Mouse (Mus musculus) adrenal gland, adult (tissue): Measurements from ENCODE around the gene Taf12.
A peak's percentile ranks its signal among the peaks of the same experiment; 100 is the strongest.

Experiments
- DNase-seq, 2 experiments: peaks; one replicate each; pipeline ENCODE4 v3.0.0; 2022 to 2023; ENCODE audit warnings: low spot score in 1 of 2; ENCODE audit not compliant: inconsistent age in 2 of 2

Taf12 gene

DNA sequence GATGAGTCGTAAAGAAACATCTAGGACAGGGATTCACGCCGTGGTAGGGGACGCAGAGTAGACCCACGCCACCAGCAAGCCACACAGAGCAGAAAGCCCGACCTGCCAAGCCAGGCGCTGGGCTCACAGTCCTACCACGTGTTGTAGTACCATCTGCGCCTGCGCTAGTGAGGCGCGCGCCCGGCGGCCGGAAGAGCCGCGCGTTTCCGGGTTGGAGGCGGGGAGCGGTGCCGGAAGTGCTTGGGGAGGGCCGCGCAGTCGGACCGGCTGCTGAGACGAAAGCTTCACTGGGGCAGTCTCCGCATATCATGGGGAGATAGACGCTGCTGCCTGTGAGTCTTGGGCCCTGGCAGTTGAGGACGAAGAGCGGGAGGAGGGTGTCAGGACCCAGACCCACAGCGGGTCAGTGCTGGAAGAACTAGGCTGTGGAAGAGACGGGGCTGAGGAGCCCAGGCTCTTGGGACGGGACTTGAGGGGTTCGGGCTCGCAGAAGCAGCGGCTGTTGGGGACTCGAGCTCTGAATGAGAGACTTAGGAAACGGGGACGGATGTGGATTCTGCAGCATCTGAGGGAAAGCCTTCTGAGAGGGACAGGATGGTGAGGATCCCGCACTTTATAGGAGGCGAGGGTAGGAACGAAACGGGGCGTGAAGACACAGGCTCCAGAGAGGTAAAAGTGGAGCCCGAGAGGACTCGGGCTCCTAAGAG, at the start of gene Taf12:
TSS of gene Taf12 (plus strand) at position 220 of the 707 bp plus-strand sequence.
- DNase-seq: peak; percentile 95 to 98

DNA sequence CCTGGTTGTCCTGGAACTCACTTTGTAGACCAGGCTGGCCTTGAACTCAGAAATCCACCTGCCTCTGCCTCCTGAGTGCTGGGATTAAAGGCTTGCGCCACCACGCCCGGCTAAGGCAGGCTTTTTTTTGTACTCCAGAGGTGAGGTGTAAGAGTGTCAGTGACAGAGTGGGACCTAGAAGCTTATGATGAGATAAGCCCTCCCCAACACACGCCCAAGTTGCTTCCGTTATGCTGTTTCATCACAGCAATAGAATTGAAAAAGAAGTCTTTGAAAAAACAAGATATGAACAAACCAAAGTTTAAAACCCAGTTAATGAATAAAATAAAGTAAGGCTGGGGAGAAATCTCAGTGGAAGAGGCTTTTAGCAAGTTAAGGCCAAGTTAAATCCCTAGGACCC, 43.8 kb upstream of the Taf12 start:
- no peak for DNase-seq

DNA sequence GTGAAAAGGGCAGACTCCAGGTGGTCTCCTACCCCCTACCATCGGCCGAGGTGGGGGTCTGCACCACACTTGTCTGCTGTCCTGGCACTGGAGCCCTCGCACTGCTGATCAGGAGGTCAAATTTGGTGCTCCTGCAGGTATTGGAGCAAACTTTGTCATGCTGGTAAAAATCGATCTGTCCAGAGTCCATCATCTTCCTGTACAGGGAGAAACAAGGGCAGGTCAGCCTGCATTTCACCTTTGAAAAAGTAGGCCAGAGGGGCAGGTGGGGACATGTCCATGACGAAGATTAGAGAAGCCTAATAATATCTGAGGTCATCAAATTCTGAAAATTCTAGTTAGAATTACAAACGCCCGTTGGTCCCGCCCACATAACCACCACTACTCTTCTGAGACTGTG, 39.5 kb upstream of the Taf12 start:
- DNase-seq: no peak

DNA sequence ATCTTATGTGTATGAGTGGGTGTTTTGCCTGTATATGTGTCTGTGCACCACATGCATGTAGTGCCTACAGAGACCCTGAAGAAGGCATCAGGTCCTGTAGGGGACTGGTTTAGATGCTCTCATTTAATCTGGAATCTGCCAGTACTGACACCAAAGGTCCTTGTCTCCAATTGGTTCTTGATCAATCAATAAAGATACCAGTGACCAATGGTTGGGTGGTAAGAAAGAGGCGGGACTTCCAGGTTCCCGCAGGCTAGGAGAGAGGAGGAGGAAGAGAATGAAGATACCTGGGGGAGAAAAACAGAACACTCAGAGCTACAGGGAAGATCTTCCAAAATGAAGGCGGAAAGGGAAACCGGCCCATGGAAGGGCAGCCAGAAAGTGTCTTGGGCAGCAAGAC, 35.8 kb upstream of the Taf12 start:
- no peak for DNase-seq

DNA sequence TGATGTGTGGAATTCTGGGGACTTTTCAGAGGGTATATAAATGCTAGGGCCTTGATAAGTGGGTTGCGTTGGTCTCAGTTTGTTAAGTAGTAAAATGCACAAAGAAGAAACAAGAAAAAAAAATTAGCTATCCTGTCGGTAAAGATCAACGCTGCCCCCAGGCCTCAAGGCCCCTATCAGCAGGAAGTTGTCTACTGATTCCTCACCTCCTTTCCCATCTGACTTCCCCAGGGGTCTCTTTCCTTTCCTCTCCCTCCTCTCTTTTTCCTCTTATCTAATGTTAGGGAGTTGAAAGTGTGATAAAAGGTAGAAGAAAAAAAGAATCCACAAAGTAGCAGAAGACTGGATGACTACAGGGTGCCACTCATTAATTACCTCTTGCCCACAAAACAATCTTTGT, 33.8 kb upstream of the Taf12 start:
- no peak for DNase-seq

DNA sequence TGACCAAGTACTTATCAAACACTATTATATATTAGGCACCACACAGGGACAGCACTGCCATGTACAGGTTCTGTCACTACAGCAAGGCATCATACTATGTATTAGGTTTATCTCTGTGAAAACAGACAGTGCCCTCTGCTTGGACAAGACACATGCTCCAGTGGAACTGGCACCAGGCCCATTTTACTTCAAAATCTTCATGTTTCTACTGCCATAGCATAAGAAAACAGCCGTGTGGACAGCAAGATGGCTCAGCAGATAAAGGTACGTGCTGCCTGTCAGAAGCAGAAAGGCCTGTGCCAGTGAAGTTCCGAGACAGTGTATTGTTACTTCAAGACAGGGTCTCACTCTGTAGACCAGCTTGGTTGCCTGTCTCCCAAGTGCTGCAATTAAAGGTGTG, 33.0 kb upstream of the Taf12 start:
- DNase-seq: no peak

DNA sequence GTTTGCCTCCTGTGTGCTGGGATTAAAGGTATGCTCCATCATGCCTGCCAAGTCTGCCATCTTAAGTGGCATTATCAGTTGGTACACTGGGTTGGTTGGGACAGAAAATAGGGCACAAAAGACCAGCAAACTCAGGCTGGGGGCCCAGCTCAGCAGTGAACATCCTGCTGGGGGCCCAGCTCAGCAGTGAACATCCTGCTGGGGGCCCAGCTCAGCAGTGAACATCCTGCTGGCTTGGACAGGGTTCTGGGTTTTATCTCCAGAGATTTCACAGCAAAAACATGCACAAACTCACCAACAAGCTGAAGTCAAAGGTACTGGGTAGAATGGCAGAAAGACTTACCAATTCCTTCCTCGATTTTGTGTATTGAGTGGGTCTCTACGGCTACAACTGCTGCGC, 28.5 kb upstream of the Taf12 start:
- no peak for DNase-seq

DNA sequence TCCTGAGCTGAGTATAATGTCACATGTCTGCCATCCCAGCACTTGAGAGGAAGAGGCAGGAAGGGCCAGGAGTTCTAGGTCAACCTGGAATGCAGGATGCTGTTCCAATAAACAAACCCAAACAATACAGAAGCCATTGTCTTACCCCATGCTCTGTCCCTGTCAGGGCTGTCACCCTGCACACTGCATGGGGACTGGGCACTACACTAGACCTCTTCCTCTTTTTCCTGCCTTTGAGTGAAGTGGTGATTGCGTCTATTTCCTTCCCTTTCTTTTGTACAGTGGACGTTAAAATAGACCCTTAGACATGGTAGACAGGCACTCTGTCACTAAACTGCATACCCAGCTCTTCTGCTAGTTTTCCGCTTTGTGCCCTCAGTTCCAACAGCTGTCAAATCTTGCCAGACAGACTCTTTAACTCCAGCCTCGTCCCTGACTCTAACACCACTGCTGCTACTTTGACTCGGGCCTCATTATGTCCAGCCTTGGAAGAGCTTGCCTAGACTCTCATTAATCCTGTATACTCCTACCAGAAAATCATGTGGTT, 26.7 kb upstream of the Taf12 start:
- DNase-seq: peak in 1 of 2 experiments; percentile 33

DNA sequence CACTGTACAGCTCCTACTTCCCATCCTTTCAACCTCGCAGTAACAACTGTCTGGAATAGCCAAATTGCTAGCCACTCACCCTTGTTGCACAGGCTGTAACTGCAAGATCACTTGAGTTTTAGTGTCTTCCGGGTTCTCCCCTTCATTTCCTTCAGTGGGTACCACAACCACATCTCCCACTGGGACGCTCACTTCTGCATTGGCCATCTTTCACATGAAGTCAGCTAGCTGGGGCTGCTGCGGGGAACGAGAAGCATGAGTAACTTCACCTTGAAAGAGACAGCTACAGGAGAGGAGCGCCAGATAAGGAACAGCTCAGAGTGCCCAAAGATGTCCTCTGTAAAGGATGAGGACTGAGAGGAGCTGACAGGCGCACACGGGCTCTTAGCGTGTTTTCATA, 22.6 kb upstream of the Taf12 start:
- peak; percentile 56 to 79 for DNase-seq

DNA sequence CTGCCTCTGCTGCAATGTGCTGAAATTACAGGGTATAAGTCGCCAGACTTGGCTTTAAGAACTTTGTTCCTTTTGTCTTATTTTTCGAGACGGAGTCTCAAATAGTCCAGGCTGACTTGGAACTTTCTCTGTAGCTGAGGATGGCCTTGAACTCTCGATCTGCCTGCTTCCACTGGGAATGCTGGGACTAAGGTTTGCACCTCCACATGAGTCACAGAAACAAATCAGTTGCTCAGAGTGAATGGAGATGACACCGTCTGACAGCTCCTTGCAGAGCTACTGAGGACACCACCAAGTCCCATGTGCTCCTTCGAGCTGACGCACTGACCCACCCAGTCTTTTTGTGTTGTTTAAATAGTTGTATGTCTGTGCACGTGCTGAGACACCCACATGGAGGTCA, 21.0 kb upstream of the Taf12 start:
- DNase-seq: peak; percentile 56 to 77

DNA sequence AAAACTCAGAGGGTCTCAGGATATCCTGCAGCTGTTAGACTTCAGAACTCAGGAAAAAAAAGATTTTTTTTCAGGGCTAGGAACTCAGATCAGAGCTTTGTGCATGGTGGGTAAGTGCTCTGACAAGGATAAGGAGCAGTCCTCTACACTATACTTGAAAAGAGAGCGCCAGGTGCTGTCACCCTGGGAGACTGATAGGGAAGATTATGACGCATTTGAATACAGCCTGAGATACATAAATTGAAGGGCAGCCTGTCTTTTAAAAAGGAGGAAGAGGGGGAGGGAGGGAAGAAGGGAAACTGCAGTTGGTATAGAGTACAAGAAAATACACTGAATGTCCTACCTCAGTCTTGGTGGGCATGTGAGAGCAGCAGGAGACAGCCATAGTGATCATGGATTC, 20.6 kb upstream of the Taf12 start:
- peak in 1 of 2 experiments; percentile 48 for DNase-seq

DNA sequence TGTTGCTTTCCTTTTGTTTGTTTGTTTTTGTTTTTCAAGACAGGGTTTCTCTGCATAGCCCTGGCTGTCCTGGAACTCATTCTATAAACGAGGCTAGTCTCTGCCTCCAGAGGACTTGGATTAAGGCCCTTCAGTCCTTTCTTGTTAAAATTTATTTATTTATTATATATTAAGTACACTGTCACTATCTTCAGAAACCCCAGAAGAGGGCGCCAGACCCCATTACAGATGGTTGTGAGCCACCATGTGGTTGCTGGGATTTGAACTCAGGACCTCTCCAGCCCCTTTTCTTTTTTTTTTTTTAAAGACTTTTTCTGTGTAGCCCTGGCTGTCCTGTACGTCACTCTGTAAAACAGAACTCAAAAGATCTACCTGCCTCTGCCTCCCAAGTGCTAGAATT, 19.2 kb upstream of the Taf12 start:
- DNase-seq: no peak

DNA sequence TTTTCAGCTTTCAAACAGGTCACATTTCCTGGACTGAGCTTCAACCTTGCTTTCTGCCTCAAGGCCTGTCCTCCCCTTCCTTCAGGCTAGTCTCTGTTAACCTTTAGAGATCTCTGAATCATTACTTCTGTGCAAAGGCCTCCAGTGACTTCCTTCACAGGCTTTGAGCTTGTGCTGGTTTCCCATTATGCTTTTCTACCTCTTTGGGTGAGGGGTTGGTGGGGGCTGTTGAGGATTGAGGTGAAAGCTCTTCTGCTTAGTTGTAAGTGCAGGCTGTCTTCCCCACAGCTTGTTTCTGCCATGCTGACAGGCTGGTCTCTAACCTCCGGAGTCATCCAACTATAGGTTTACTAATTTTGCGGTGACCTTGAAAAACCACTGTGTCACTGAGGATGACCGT, 17.8 kb upstream of the Taf12 start:
- DNase-seq: peak; percentile 35 to 82

DNA sequence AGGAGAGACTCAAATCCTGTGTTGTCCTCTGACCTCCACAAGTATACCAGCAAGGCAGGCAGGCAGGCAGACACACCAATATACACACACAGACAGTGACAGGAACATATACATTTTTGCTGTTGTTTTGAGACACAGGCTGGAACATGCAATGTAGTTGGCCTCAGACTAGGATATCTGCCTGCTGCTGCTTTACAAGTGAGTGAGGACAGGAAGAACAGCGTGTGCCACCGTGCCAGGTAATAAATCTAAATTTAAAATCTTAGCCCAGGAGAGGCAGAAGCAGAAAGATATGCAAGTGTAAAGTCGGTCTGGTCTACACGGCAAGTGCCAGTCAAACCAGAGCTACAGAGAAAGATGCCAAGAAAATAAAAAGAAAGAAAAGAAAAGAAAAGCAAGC, 14.9 kb upstream of the Taf12 start:
- peak; percentile 64 to 68 for DNase-seq

DNA sequence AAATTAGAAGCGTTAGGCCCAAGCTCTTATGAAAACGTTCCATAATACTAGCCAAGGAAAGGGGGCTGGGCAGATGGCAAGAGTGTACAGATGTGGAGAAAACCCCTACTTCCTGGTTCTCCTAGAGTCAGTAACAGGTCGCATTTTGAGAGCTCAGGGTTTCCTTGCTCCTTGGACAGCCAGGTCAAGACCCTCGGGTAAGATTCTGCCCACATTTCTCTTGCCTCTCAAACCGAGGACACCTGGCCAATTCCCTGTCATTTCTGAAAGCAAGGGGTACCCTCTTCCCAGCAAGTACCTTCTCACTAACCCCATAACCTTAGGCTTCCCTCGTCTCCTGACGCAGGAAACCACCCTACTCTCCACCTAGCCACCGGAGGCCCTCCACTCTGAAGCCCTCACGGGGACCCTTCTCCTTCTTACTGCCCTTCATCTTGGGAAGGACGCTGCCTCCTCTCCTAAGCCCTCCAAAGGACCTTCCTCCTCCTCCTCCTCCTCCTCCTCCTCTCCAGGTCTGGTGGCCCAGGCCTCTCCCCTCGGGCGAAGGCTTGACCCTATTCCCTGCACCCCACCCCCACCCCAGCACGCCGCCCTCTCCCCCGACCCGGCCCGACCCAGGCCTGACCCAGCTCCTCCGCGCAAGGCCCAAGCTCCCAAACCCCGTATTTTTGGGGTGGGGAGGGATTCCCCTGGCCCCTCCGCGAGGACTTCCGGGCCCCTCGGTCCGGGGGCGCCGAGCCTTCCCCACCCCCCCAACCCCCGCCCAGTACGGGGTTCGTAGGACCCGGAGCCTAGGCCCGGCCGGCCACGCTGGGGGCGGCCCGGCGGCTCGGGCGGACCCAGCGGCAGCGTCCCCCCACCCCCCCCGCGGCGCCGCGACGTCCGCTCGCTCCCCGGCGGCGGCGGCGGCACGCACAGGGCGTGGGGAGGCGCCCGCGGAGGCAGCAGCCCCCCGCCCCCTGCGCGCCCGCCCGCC, 13.5 kb upstream of the Taf12 start:
- DNase-seq: peak; percentile 68 to 85

DNA sequence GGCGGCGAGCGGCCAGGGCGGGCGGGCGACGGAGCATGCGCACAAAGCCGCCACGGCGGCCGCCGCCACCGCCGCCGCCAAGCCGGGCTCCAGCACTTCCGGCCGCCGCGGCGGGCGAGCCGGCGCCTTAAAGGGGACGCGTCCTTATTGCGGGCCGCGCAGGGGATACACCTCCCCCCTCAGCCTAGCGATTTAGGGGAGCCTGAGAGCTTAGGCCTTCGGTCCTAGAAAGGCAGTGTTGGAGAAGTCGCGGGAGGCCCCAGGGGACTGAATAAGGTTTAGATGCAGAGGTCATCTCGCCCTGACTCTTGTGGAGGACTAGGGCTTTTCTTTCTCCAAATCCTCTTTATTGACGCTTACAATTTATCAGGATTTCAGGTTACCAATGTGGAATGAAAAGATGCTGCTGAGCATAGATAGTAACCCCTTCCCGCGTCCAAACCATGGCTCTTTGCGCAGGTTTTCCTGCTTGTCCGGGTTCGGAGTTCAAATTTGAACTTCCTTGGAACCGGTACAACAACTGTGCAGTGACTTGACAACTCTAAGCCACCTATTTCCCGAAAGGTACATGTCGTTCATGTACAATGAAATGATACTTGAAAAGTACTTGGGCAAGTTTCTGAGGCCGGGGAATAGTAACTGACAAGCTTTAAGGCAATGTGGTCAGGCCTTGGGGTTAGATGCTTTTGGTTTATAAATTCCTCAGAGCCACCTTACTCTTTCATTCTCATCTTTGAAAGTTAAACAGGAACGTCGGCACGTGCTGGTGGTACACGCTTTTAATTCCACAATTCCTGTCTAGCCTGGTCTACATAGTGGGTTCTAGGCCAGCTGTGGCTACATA, 12.4 kb upstream of the Taf12 start, which contains the start of gene Gmeb1:
TSS of gene Gmeb1 (minus strand) at position 89 of the 844 bp plus-strand sequence.
- DNase-seq: peak; percentile 84 to 91

DNA sequence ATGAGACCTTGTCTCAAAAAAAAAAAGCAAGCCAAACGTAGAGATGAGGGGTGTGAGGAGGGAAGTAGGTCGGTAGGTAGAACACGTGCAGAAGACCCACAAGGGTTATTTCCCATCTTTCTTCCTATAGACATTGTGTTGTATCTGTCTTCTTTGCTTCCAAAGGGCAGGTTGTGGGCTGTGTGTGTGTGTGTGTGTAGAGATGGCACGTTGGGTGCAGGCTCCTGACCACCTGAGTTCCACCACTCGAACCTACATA, 11.9 kb upstream of the Taf12 start:
- DNase-seq: no peak

DNA sequence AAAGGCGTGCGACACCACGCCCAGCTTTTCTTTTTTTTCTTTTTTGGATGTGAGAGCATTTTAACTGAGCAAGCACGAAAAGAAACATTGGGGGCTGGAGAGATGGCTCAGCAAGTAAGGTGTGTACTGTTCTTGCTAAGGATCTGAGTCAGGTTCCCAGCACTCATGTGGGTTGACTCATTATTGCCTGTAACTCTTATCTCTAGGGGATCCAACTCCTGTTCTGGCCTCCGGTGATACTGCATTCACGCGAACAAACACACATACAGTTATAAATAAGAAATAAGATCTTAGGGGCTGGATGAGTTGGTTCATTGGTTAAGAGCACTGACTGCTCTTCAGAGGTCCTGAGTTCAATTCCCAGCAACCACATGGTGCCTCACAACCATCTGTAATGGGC, 10.9 kb upstream of the Taf12 start:
- DNase-seq: no peak

DNA sequence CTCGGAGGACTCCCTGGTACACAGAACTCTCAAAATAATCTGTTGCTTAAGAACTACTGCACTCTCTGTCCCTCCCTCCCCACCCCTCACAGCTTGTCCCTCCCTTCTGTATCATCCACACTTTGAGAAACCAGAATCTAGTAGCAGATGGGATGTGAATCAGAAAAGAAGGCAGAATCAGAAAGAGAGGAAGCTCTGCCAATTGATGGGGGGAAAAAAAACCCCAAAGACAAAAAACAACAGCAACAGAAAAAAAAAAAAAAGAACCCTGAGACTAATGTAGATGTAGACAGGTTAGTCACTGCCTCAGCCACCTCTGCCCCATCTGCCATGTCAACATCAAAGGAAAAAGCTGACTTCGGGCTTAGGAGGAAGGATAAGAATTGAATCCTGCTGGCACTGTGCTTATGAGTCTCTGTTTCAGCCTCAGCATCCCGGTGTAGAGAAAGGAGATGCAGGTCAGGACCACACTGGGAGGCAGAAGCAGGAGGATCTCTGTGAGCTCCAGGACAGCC, 7.3 kb upstream of the Taf12 start:
- no peak for DNase-seq

DNA sequence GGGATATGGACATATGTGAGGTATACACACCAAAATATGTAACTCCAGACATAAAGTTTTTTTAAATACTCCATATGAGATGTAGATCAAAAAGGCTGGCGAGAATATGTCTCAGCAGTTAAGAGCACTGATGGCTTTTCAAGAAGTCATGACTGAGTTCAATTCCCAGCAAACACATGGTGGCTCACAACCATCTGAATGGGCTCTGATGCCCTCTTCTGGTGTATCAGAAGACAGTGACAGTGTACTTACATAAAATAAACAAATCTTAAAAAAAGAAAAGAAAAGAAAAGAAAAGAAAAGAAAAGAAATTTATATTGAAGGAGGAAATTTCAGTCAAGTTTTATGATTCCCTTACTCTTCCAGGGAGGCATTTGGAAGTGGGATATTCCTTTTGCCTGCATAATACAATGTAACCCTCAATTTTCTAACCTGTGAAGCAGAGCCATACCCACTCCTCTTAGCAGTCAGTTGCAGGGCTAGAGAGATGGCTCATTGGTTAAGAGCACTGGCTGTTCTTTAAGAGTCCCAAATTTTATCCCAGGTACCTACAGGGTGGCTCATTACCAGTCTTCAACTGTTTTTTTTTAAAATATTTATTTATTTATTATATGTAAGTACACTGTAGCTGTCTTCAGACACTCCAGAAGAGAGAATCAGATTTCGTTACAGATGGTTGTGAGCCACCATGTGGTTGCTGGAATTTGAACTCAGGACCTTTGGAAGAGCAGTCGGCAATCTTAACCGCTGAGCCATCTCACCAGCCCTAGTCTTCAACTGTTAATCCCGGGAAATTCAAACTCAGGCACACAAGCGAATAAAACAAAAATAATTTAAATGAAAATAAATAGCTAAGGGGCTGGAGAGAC, 5.1 kb upstream of the Taf12 start:
- peak in 1 of 2 experiments; percentile 67 for DNase-seq
